Mouse (Mus musculus) bone marrow, adult 2 months (tissue): Measurements from ENCODE around the gene Fgfr2.

Source experiments
- CTCF ChIP-seq: fragments of 200-500 bp; IDR thresholded peaks from 2 replicates; pipeline ENCODE4 v1.5.1; 2011; ENCODE audit warnings: low read length, control low read depth; ENCODE audit not compliant: control insufficient read depth, insufficient read depth
- POLR2A ChIP-seq: fragments of 200-500 bp; IDR thresholded peaks from 2 replicates; pipeline ENCODE4 v1.6.1; 2011; ENCODE audit warnings: low read depth, mild to moderate bottlenecking, control low read depth, low read length, borderline replicate concordance; ENCODE audit not compliant: control insufficient read depth

GRCm38 (mm10) chr7:130743239-130744025, 2379.7 kb downstream of the Fgfr2 start:
- no peak for TF ChIP-seq CTCF
- TF ChIP-seq POLR2A: no peak
